Mouse (Mus musculus) megakaryocyte, adult 5-6 weeks (primary cell): ENCODE data around the gene Hist1h2bk. TPM values are rescaled to one million over a fixed set of nuclear protein-coding genes. Genes with fewer than 3 reads are reported as not detected.
"Not testable (repeated sequence)": the region's sequence is repeated elsewhere in the genome, so short reads cannot be mapped to it uniquely, and the experiment has no call there.

Source experiments
- ATAC-seq: 2 replicates; pipeline ENCODE4 v1.8.0; 2016; ENCODE audit warnings: mild to moderate bottlenecking, inconsistent platforms; ENCODE audit not compliant: poor library complexity, severe bottlenecking
- total RNA-seq, 2 experiments: library from RNA; stranded (forward) in 1 of 2; stranded (reverse) in 1 of 2; fragments of 153-499, 151-499 nt in 1 of 2; fragments of 221-1000, 200-1000 nt in 1 of 2; gene quantifications; 2 replicates each; pipeline versions ENCODE4 v1.2.3 to v1.2.4; 2015 to 2017

The Hist1h2bk gene
- total RNA-seq, 2 experiments from 2014 or later = 78.9 to 1,747 TPM

- no peak for ATAC-seq
Measured at GRCm38 (mm10) chr13:22039951-22040463, 4.3 kb downstream of the Hist1h2bk start.

- peak; percentile 11 for ATAC-seq
Measured at GRCm38 (mm10) chr13:22040464-22041141, 4.9 kb downstream of the Hist1h2bk start.

GRCm38 (mm10) chr13:22041142-22041536 is 5.5 kb downstream of the Hist1h2bk start, which contains the start of gene Hist1h4i:
Gene Hist1h4i, minus strand, starts transcription at chr13:22041362.
- peak; percentile 77 for ATAC-seq

GRCm38 (mm10) chr13:22041651-22042567 is 6.2 kb downstream of the Hist1h2bk start:
- ATAC-seq = no peak

- ATAC-seq = peak; percentile 77
Measured at GRCm38 (mm10) chr13:22042568-22043502, 7.2 kb downstream of the Hist1h2bk start, which contains the start of the genes Hist1h2ag and Hist1h2bj. Gene Hist1h2ag, minus strand, starts transcription at chr13:22042944. Gene Hist1h2bj, plus strand, starts transcription at chr13:22043214.

- ATAC-seq = peak; percentile 27; the same call in 1 of the 2 replicates
Measured at GRCm38 (mm10) chr13:22043503-22044431, 8.1 kb downstream of the Hist1h2bk start.

- no peak for ATAC-seq
Measured at GRCm38 (mm10) chr13:22044432-22045155, 8.9 kb downstream of the Hist1h2bk start.

GRCm38 (mm10) chr13:22045311-22045710 is 9.6 kb downstream of the Hist1h2bk start:
- no peak for ATAC-seq

- no peak for ATAC-seq
Measured at GRCm38 (mm10) chr13:22049041-22049440, 13.4 kb downstream of the Hist1h2bk start.

GRCm38 (mm10) chr13:22049737-22050440 is 14.2 kb downstream of the Hist1h2bk start:
- ATAC-seq = peak; percentile 41

- peak; percentile 95 for ATAC-seq
Measured at GRCm38 (mm10) chr13:22050591-22051522, 15.2 kb downstream of the Hist1h2bk start.

GRCm38 (mm10) chr13:22051523-22051859 is 15.8 kb downstream of the Hist1h2bk start:
- no peak for ATAC-seq

- no peak for ATAC-seq
Measured at GRCm38 (mm10) chr13:22053754-22054153, 18.1 kb downstream of the Hist1h2bk start.

- ATAC-seq = 0 out of 2 replicates have a peak, but pooled peaks have one; percentile 35
Measured at GRCm38 (mm10) chr13:22061422-22061821, 25.8 kb downstream of the Hist1h2bk start.

- ATAC-seq = no peak
Measured at GRCm38 (mm10) chr13:22063468-22063867, 27.8 kb downstream of the Hist1h2bk start.

- not testable (repeated sequence) for ATAC-seq
Measured at GRCm38 (mm10) chr13:22084140-22084539, 48.5 kb downstream of the Hist1h2bk start, which contains the start of gene Vmn1r188. Gene Vmn1r188, plus strand, starts transcription at chr13:22084440.
